Mouse (Mus musculus): ENCODE results near the gene Olfr455.

The Olfr455 gene

GRCm38 (mm10) chr6:42547461-42547860 lies at the start of gene Olfr455:
TSS of gene Olfr455 (minus strand) at chr6:42547587.
- no peak for DNase-seq (ENCODE audit: low read depth, low spot score)
- no peaks in the 10 kb centered on the region for H3K36me3 ChIP-seq (ENCODE audit: control insufficient read depth, insufficient read depth, low read length, poor library complexity, severe bottlenecking)
- no peaks in the 10 kb centered on the region for H3K27me3 ChIP-seq (ENCODE audit: control insufficient read depth, insufficient read depth, low read length, poor library complexity, severe bottlenecking)

GRCm38 (mm10) chr6:42593138-42593882 lies 45.9 kb upstream of the Olfr455 start:
- DNase-seq (ENCODE audit: low read depth, low spot score) = no peak
- Histone ChIP-seq H3K36me3 (ENCODE audit: control insufficient read depth, insufficient read depth, low read length, poor library complexity, severe bottlenecking) (no peaks in the 10 kb centered on the region), H3K27me3 (ENCODE audit: control insufficient read depth, insufficient read depth, low read length, poor library complexity, severe bottlenecking) (no peaks in the 10 kb centered on the region)

- no peak for DNase-seq (ENCODE audit: low read depth, low spot score)
- H3K36me3 ChIP-seq (ENCODE audit: control insufficient read depth, insufficient read depth, low read length, poor library complexity, severe bottlenecking) = no peaks in the 10 kb centered on the region
- H3K27me3 ChIP-seq (ENCODE audit: control insufficient read depth, insufficient read depth, low read length, poor library complexity, severe bottlenecking) = no peaks in the 10 kb centered on the region
Observed at GRCm38 (mm10) chr6:42586569-42586968, 39.2 kb upstream of the Olfr455 start.

- DNase-seq (ENCODE audit: low read depth, low spot score) = peak; percentile 62
- Histone ChIP-seq H3K27me3 (ENCODE audit: control insufficient read depth, insufficient read depth, low read length, poor library complexity, severe bottlenecking) (no peaks in the 10 kb centered on the region), H3K36me3 (ENCODE audit: control insufficient read depth, insufficient read depth, low read length, poor library complexity, severe bottlenecking) (no peaks in the 10 kb centered on the region)
Observed at GRCm38 (mm10) chr6:42583488-42583872, 36.1 kb upstream of the Olfr455 start.

DNA sequence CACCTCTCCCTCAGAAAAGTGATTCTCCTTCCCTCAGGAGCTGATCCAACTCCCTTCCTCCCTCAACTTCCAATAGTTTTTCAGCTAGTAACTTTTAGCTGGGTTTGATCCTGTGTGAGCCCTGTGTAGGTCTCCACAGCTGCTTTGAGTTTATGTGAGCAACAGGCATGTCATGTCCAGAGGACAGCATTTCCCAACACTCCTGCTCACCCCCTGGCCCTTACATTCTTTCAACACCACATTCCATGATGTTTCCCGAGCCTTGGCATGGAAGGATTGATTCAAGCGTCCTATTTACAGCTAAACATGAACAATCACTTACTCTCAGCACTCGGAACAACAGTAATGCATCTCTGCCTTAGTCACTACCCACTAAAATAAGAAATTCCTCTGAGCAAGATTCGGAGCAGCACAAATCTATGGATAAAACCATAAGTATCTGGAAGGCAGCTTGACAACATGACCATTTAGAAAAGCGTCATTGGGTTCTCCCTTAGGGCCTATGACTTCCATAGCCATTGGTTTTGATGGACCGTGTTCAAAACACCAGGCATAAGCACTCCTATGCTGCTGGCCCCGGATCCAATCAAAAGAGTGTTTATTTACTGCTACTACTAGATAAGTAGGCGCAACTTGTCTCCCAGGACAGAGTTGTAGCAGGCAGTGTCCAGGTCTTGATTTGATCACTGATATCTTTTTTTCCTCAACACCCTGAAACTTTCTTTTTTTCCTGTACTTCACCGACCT lies 35.5 kb upstream of the Olfr455 start:
- Histone ChIP-seq H3K36me3 (ENCODE audit: control insufficient read depth, insufficient read depth, low read length, poor library complexity, severe bottlenecking) (no peaks in the 10 kb centered on the region), H3K27me3 (ENCODE audit: control insufficient read depth, insufficient read depth, low read length, poor library complexity, severe bottlenecking) (no peaks in the 10 kb centered on the region)
- DNase-seq (ENCODE audit: low read depth, low spot score) = no peak

DNA sequence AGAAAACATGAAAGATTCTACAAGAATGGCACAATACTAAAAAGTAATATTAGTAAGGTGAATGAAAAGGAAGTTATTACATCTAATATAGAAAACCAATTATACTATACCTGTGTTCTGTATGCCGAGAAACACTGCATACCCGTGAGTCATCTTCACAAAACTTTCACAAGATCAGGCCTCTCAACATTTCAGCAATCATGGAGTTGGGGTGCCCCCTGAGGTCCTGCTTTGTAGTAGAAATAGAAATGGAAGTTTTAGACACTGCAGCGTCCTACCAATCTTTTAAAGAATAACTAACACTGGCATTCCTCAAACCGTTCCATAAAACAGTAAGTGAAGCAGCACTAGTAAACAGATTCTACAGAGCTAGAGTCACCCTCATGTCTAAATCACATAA lies 31.3 kb upstream of the Olfr455 start:
- H3K27me3 ChIP-seq (ENCODE audit: control insufficient read depth, insufficient read depth, low read length, poor library complexity, severe bottlenecking) = no peaks in the 10 kb centered on the region
- H3K36me3 ChIP-seq (ENCODE audit: control insufficient read depth, insufficient read depth, low read length, poor library complexity, severe bottlenecking) = no peaks in the 10 kb centered on the region
- no peak for DNase-seq (ENCODE audit: low read depth, low spot score)

GRCm38 (mm10) chr6:42577433-42577832 lies 30.0 kb upstream of the Olfr455 start:
- no peak for DNase-seq (ENCODE audit: low read depth, low spot score)
- Histone ChIP-seq H3K36me3 (ENCODE audit: control insufficient read depth, insufficient read depth, low read length, poor library complexity, severe bottlenecking) (no peaks in the 10 kb centered on the region), H3K27me3 (ENCODE audit: control insufficient read depth, insufficient read depth, low read length, poor library complexity, severe bottlenecking) (no peaks in the 10 kb centered on the region)

- no peak for DNase-seq (ENCODE audit: low read depth, low spot score)
- no peaks in the 10 kb centered on the region for H3K36me3 ChIP-seq (ENCODE audit: control insufficient read depth, insufficient read depth, low read length, poor library complexity, severe bottlenecking)
- H3K27me3 ChIP-seq (ENCODE audit: control insufficient read depth, insufficient read depth, low read length, poor library complexity, severe bottlenecking) = no peaks in the 10 kb centered on the region
Observed at GRCm38 (mm10) chr6:42568205-42568604, 20.8 kb upstream of the Olfr455 start.

DNA sequence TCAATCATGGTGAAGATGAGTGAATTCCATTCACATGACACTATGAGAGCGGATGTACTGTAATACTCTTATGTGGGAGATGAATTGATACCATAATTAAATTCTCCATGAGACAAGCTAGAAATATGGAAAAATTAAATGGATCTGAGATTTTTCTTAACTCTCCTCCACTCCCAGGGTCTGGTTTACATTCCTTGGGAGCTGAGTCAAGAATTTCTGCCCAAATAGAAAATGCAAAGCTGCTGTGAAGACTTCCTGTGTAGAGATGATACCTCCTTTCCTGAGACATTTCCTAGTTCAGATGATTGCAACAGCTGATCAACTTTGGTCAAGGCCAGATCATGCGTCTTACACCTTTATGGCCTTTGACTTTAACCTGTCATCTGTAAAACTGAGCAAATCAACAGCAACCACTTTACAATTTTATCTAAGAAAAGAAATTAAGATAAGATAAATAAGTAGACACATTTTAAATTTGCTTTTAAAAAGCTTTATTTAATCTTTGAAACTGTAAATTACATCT lies 18.8 kb upstream of the Olfr455 start:
- DNase-seq (ENCODE audit: low read depth, low spot score) = no peak
- Histone ChIP-seq H3K27me3 (ENCODE audit: control insufficient read depth, insufficient read depth, low read length, poor library complexity, severe bottlenecking) (no peaks in the 10 kb centered on the region), H3K36me3 (ENCODE audit: control insufficient read depth, insufficient read depth, low read length, poor library complexity, severe bottlenecking) (no peaks in the 10 kb centered on the region)

DNA sequence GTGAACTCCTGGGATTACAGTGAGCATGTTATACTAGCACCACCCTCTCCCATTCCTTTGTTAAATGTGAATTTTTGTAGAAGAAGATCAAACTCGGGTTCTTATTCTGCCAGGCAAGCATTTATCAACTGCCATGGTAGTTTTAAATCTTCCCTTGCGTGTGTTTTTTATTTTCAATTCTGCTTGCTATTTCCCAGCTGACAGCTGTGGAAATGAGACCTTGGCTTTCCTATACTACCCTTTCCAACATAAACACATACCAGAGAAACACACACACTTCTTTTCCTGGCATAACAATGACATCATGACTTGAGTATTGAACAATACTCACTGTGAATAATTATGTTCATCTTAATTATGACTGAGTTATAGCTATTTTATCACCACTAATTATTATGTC lies 14.9 kb upstream of the Olfr455 start:
- H3K36me3 ChIP-seq (ENCODE audit: control insufficient read depth, insufficient read depth, low read length, poor library complexity, severe bottlenecking) = no peaks in the 10 kb centered on the region
- no peaks in the 10 kb centered on the region for H3K27me3 ChIP-seq (ENCODE audit: control insufficient read depth, insufficient read depth, low read length, poor library complexity, severe bottlenecking)
- no peak for DNase-seq (ENCODE audit: low read depth, low spot score)

GRCm38 (mm10) chr6:42560885-42561284 lies 13.5 kb upstream of the Olfr455 start:
- DNase-seq (ENCODE audit: low read depth, low spot score) = no peak
- Histone ChIP-seq H3K27me3 (ENCODE audit: control insufficient read depth, insufficient read depth, low read length, poor library complexity, severe bottlenecking) (no peaks in the 10 kb centered on the region), H3K36me3 (ENCODE audit: control insufficient read depth, insufficient read depth, low read length, poor library complexity, severe bottlenecking) (no peaks in the 10 kb centered on the region)

DNA sequence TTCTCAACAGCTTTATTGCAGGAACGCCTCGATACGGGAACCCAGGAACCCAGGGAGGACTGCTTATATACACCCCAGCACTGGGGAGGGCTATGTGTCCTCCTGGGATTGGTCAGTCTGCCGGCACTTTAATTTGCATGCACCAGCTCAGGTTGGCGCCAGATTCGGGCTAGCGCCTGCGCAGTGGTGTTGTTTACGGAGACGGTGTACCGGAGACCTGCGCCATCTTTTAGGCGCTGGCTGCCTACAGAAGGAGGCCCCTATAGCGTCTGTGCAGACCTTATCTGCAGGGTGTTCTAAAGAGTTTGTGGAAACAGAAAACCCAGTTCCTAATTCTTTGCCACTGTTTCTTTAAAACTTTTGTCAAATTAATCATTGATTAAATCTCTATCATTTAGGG lies 11.3 kb upstream of the Olfr455 start:
- Histone ChIP-seq H3K27me3 (ENCODE audit: control insufficient read depth, insufficient read depth, low read length, poor library complexity, severe bottlenecking) (no peaks in the 10 kb centered on the region), H3K36me3 (ENCODE audit: control insufficient read depth, insufficient read depth, low read length, poor library complexity, severe bottlenecking) (no peaks in the 10 kb centered on the region)
- no peak for DNase-seq (ENCODE audit: low read depth, low spot score)

- H3K27me3 ChIP-seq (ENCODE audit: control insufficient read depth, insufficient read depth, low read length, poor library complexity, severe bottlenecking) = no peaks in the 10 kb centered on the region
- H3K36me3 ChIP-seq (ENCODE audit: control insufficient read depth, insufficient read depth, low read length, poor library complexity, severe bottlenecking) = no peaks in the 10 kb centered on the region
- DNase-seq (ENCODE audit: low read depth, low spot score) = no peak
Observed at GRCm38 (mm10) chr6:42546180-42546579, 1.2 kb downstream of the Olfr455 start.

- Histone ChIP-seq H3K36me3 (ENCODE audit: control insufficient read depth, insufficient read depth, low read length, poor library complexity, severe bottlenecking) (no peaks in the 10 kb centered on the region), H3K27me3 (ENCODE audit: control insufficient read depth, insufficient read depth, low read length, poor library complexity, severe bottlenecking) (no peaks in the 10 kb centered on the region)
- DNase-seq (ENCODE audit: low read depth, low spot score) = no peak
Observed at GRCm38 (mm10) chr6:42545451-42545885, 1.9 kb downstream of the Olfr455 start.

GRCm38 (mm10) chr6:42544846-42545245 lies 2.5 kb downstream of the Olfr455 start:
- no peaks in the 10 kb centered on the region for H3K27me3 ChIP-seq (ENCODE audit: control insufficient read depth, insufficient read depth, low read length, poor library complexity, severe bottlenecking)
- H3K36me3 ChIP-seq (ENCODE audit: control insufficient read depth, insufficient read depth, low read length, poor library complexity, severe bottlenecking) = no peaks in the 10 kb centered on the region
- no peak for DNase-seq (ENCODE audit: low read depth, low spot score)
